Comparison of ENCODE assay signal across 10 mouse cellular contexts in the genomic region with DNA sequence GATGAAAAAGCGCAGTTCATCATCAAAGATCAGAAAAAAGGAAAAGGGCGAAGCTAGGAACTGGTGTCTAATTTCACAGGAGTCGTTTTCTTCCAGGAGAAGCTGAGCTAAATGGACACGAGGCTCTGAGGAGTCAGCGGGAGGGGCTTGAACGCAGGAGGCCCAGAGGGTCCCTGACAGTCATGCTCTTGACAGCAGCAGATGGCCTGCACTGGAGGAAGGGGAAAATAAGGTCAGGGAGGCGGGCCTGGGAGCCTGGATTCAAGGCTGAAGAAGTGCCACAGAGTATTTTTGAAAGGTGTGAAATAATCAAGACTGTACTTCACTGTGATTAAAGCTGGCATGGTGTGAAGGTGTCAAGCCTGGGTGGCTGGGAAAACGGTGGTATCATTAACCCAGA.
DNase-seq lines count a peak whose midpoint lies in the region; ATAC-seq and TF ChIP-seq lines count a peak whose summit lies in the region.
"Had no signal": no experiment of that assay in that cellular context is flagged by ENCODE, and none has a peak within 500 bp of the region (broad histone marks: within the 10 kb centered on the region; RNA-seq: fewer than 3 reads in every experiment).

No protein-coding gene starts in this region.

- H3K4me3 ChIP-seq in forebrain, embryonic 12.5 days (replicated peaks), result no peak overlapping the region
- no peak overlapping the region for H3K4me3 ChIP-seq in forebrain, embryonic 10.5 days
- no peak overlapping the region for H3K4me3 ChIP-seq in hindbrain, postnatal 0 days (ENCODE audit: low read length)
- no peak overlapping the region for H3K4me3 ChIP-seq in layer of hippocampus, adult 2 months

- H3K4me1 ChIP-seq in forebrain, embryonic 12.5 days, result no peaks in the 10 kb centered on the region
- peaks cover 13% of the 10 kb centered on the region for H3K4me1 ChIP-seq in forebrain, embryonic 10.5 days
- H3K4me1 ChIP-seq in hindbrain, postnatal 0 days (ENCODE audit: insufficient read depth, low read length), result no peaks in the 10 kb centered on the region

- no peak for DNase-seq in forebrain, embryonic 10.5 days (ENCODE audit: extremely low spot score, low spot score)
- peak; percentile 18 for DNase-seq in brain, adult 2 months (ENCODE audit: low read depth, low spot score)
- peak; percentile 35 for DNase-seq in embryo, embryonic 9.5 days (ENCODE audit: extremely low spot score)
- DNase-seq in hindbrain, postnatal 0 days (ENCODE audit: low spot score), result peak; percentile 60
- DNase-seq in MN1 (ENCODE audit: low spot score), result no peak
- DNase-seq in layer of hippocampus, adult 2 months (ENCODE audit: low spot score in 2 of 2), result no peak
- no peak for DNase-seq in thymus, postnatal 25 days
- DNase-seq: B cell, adult 2 months; kidney, postnatal 10 days had no signal

- peak; percentile 75; the same call in 1 of the 2 replicates for ATAC-seq in forebrain, embryonic 12.5 days (ENCODE audit: low FRiP score)
- peak; percentile 84 for ATAC-seq in hindbrain, postnatal 0 days

- no peak overlapping the region for H3K4me2 ChIP-seq in forebrain, embryonic 12.5 days
- no peak overlapping the region for H3K4me2 ChIP-seq in hindbrain, postnatal 0 days (ENCODE audit: low read depth, low read length)

- no peaks in the 10 kb centered on the region for H3K36me3 ChIP-seq in forebrain, embryonic 12.5 days (replicated peaks)
- H3K36me3 ChIP-seq in forebrain, embryonic 10.5 days (replicated peaks), result no peaks in the 10 kb centered on the region
- H3K36me3 ChIP-seq in hindbrain, postnatal 0 days (ENCODE audit: insufficient read depth, low read length), result no peaks in the 10 kb centered on the region

- H3K9ac ChIP-seq in forebrain, embryonic 12.5 days, result no peak overlapping the region
- no peak overlapping the region for H3K9ac ChIP-seq in hindbrain, postnatal 0 days (replicated peaks; ENCODE audit: low read length)

- H3K27me3 ChIP-seq in forebrain, embryonic 12.5 days, result no peaks in the 10 kb centered on the region
- no peaks in the 10 kb centered on the region for H3K27me3 ChIP-seq in forebrain, embryonic 10.5 days (ENCODE audit: poor library complexity, severe bottlenecking)
- no peaks in the 10 kb centered on the region for H3K27me3 ChIP-seq in hindbrain, postnatal 0 days (ENCODE audit: insufficient read depth, low read length)

- WGBS in forebrain, embryonic 12.5 days, result 34% methylated on average over 8 of the region's 8 CpGs
- 42% methylated on average over 8 of the region's 8 CpGs for WGBS in forebrain, embryonic 10.5 days
- 26% methylated on average over 8 of the region's 8 CpGs for WGBS in hindbrain, postnatal 0 days

- TF ChIP-seq CTCF in hindbrain, postnatal 0 days (IDR thresholded peaks at IDR 0.05; ENCODE audit: low read depth), result no peak
- no peak for TF ChIP-seq CTCF in layer of hippocampus, adult 2 months (conservative IDR thresholded peaks at IDR 0.05)

- no peak overlapping the region for H3K27ac ChIP-seq in forebrain, embryonic 12.5 days
- H3K27ac ChIP-seq in forebrain, embryonic 10.5 days, result no peak overlapping the region
- no peak overlapping the region for H3K27ac ChIP-seq in hindbrain, postnatal 0 days
- H3K27ac ChIP-seq in layer of hippocampus, adult 2 months, result no peak overlapping the region

- no peaks in the 10 kb centered on the region for H3K9me3 ChIP-seq in forebrain, embryonic 12.5 days
- H3K9me3 ChIP-seq in forebrain, embryonic 10.5 days, result no peaks in the 10 kb centered on the region
- H3K9me3 ChIP-seq in hindbrain, postnatal 0 days (ENCODE audit: low read length), result no peaks in the 10 kb centered on the region

Comparison
In these comparisons a context has a peak if more than half of its experiments do, and no peak if none do; other contexts are left out.
1. DNase-seq: peak in brain, adult 2 months (single experiment), embryo, embryonic 9.5 days (single experiment) and hindbrain, postnatal 0 days (single experiment); none in forebrain, embryonic 10.5 days (single experiment), MN1 (single experiment), layer of hippocampus, adult 2 months (0 of 2) and thymus, postnatal 25 days (single experiment).